Mouse (Mus musculus) neural tube, embryonic 14.5 days (tissue): Measurements from ENCODE around the gene Tbc1d4. TPM values are rescaled to one million over a fixed set of nuclear protein-coding genes. Genes with fewer than 3 reads are reported as not detected.

Experiments
- ATAC-seq: fragments of 200-750 bp; cut with Nextera tagmentation; 2 replicates; pipeline ENCODE4 v1.8.0; 2017; ENCODE audit warnings: low read depth, mild to moderate bottlenecking, moderate TSS enrichment, moderate library complexity
- H3K27ac ChIP-seq: fragments of 300-500 bp; sonication (generic); 2 replicates; pipeline ENCODE4 v1.5.1; 2014; ENCODE audit warnings: low read depth, mild to moderate bottlenecking, control low read depth, low read length, moderate library complexity, mixed read lengths
- H3K27me3 ChIP-seq: fragments of 300-500 bp; sonication (generic); 2 replicates; pipeline ENCODE4 v1.6.1; 2014; ENCODE audit warnings: low read length; ENCODE audit not compliant: control insufficient read depth, insufficient read depth
- H3K36me3 ChIP-seq: fragments of 300-500 bp; sonication (generic); 2 replicates; pipeline ENCODE4 v1.6.1; 2014; ENCODE audit warnings: low read length, mixed read lengths; ENCODE audit not compliant: control insufficient read depth, insufficient read depth
- H3K4me1 ChIP-seq: fragments of 300-500 bp; sonication (generic); 2 replicates; pipeline ENCODE4 v1.6.1; 2014; ENCODE audit warnings: low read length; ENCODE audit not compliant: control insufficient read depth, insufficient read depth
- H3K4me2 ChIP-seq: fragments of 300-500 bp; sonication (generic); 2 replicates; pipeline ENCODE4 v1.6.1; 2014; ENCODE audit warnings: mild to moderate bottlenecking, low read depth, low read length, control low read depth
- H3K4me3 ChIP-seq: fragments of 300-500 bp; sonication (generic); 2 replicates; pipeline ENCODE4 v1.5.1; 2014; ENCODE audit warnings: low read depth, low read length, control low read depth, mixed read lengths
- H3K9ac ChIP-seq: fragments of 300-500 bp; sonication (generic); replicated peaks from 2 replicates; pipeline ENCODE4 v1.6.1; 2014; ENCODE audit warnings: low read depth, mild to moderate bottlenecking, control low read depth, low read length, mixed read lengths
- H3K9me3 ChIP-seq: fragments of 300-500 bp; sonication (generic); 2 replicates; pipeline ENCODE4 v1.6.1; 2016; ENCODE audit warnings: low read length; ENCODE audit not compliant: control insufficient read depth
- WGBS: fragments of 180-500 bp; shearing (Covaris S2); extraction: QIAGEN DNeasy Blood & Tissue Kit; methylation state at CpG from one replicate; pipeline ENCODE4 v1.1.7; 2014; 5-methylcytosine and 5-hydroxymethylcytosine counted together
- polyA plus RNA-seq: library from polyadenylated mRNA; unstranded; fragments of >200 nt; fragmentation: Nextera tagmentation; extraction: Ambion mirVana; gene quantifications from 2 replicates; pipeline ENCODE4 v1.2.1, GENCODE M21; 2014

Gene Tbc1d4
- polyA plus RNA-seq, 1 experiment from 2014 or later = 5.3 TPM

GRCm38 (mm10) chr14:101637381-101637780, 28.4 kb upstream of the Tbc1d4 start:
- H3K4me1 ChIP-seq = peaks cover 8% of the 10 kb centered on the region; the same call in 1 of the 2 replicates
- no peaks in the 10 kb centered on the region for H3K27me3 ChIP-seq
- H3K36me3 ChIP-seq = peaks cover 15% of the 10 kb centered on the region; the same call in 1 of the 2 replicates
- no peak overlapping the region for H3K4me2 ChIP-seq
- no peaks in the 10 kb centered on the region for H3K9me3 ChIP-seq
- WGBS = 94% methylated on average over 6 of the region's 6 CpGs
- no peak overlapping the region for H3K27ac ChIP-seq
- H3K9ac ChIP-seq = no peak overlapping the region
- ATAC-seq = no peak
- H3K4me3 ChIP-seq = no peak overlapping the region

- Histone ChIP-seq H3K4me3 (no peak overlapping the region), H3K36me3 (peaks cover 17% of the 10 kb centered on the region; the same call in 1 of the 2 replicates), H3K9ac (no peak overlapping the region), H3K27ac (no peak overlapping the region), H3K27me3 (no peaks in the 10 kb centered on the region), H3K4me1 (peaks cover 8% of the 10 kb centered on the region; the same call in 1 of the 2 replicates), H3K9me3 (no peaks in the 10 kb centered on the region), H3K4me2 (no peak overlapping the region)
- no peak for ATAC-seq
- 96% methylated on average over 1 of the region's 1 CpGs for WGBS
These were observed 26.8 kb upstream of the Tbc1d4 start for GRCm38 (mm10) chr14:101635765-101636164.

- Histone ChIP-seq H3K9ac (no peak overlapping the region), H3K4me1 (no peaks in the 10 kb centered on the region), H3K9me3 (no peaks in the 10 kb centered on the region), H3K27me3 (no peaks in the 10 kb centered on the region), H3K4me2 (no peak overlapping the region), H3K4me3 (no peak overlapping the region), H3K36me3 (peaks cover 17% of the 10 kb centered on the region; the same call in 1 of the 2 replicates), H3K27ac (no peak overlapping the region)
- 90% methylated on average over 2 of the region's 2 CpGs for WGBS
- no peak for ATAC-seq
These were observed 21.6 kb upstream of the Tbc1d4 start for GRCm38 (mm10) chr14:101630548-101630947.

- no peaks in the 10 kb centered on the region for H3K36me3 ChIP-seq
- no peak overlapping the region for H3K4me2 ChIP-seq
- H3K4me3 ChIP-seq = no peak overlapping the region
- no peaks in the 10 kb centered on the region for H3K9me3 ChIP-seq
- H3K9ac ChIP-seq = no peak overlapping the region
- H3K27ac ChIP-seq = no peak overlapping the region
- no peaks in the 10 kb centered on the region for H3K27me3 ChIP-seq
- H3K4me1 ChIP-seq = no peaks in the 10 kb centered on the region
- WGBS = 95% methylated on average over 5 of the region's 5 CpGs
- no peak for ATAC-seq
These were observed 8.7 kb upstream of the Tbc1d4 start for GRCm38 (mm10) chr14:101617680-101618079.

GRCm38 (mm10) chr14:101616178-101616577, 7.2 kb upstream of the Tbc1d4 start:
- Histone ChIP-seq H3K4me2 (no peak overlapping the region), H3K27me3 (no peaks in the 10 kb centered on the region), H3K9ac (no peak overlapping the region), H3K4me1 (no peaks in the 10 kb centered on the region), H3K36me3 (no peaks in the 10 kb centered on the region), H3K4me3 (no peak overlapping the region), H3K27ac (no peak overlapping the region), H3K9me3 (no peaks in the 10 kb centered on the region)
- 86% methylated on average over 9 of the region's 9 CpGs for WGBS
- no peak for ATAC-seq

GRCm38 (mm10) chr14:101613206-101613605, 4.2 kb upstream of the Tbc1d4 start:
- Histone ChIP-seq H3K4me3 (no peak overlapping the region), H3K9ac (no peak overlapping the region), H3K36me3 (no peaks in the 10 kb centered on the region), H3K4me2 (no peak overlapping the region), H3K4me1 (no peaks in the 10 kb centered on the region), H3K27me3 (no peaks in the 10 kb centered on the region), H3K9me3 (no peaks in the 10 kb centered on the region), H3K27ac (no peak overlapping the region)
- no peak for ATAC-seq
- 70% methylated on average over 1 of the region's 1 CpGs for whole genome bisulfite sequencing

- Histone ChIP-seq H3K9me3 (no peaks in the 10 kb centered on the region), H3K4me1 (no peaks in the 10 kb centered on the region), H3K27ac (no peak overlapping the region), H3K4me2 (no peak overlapping the region), H3K36me3 (no peaks in the 10 kb centered on the region), H3K4me3 (no peak overlapping the region), H3K27me3 (no peaks in the 10 kb centered on the region), H3K9ac (no peak overlapping the region)
- ATAC-seq = no peak
- WGBS = 85% methylated on average over 10 of the region's 10 CpGs
These were observed 1.7 kb upstream of the Tbc1d4 start for GRCm38 (mm10) chr14:101610701-101611100.

- peak; percentile 62 for ATAC-seq
- Histone ChIP-seq H3K4me3 (peak overlapping the region; percentile 88), H3K9ac (peak overlapping the region; percentile 86), H3K27ac (peak overlapping the region; percentile 28; the same call in 1 of the 2 replicates), H3K9me3 (no peaks in the 10 kb centered on the region), H3K36me3 (no peaks in the 10 kb centered on the region), H3K4me1 (no peaks in the 10 kb centered on the region), H3K27me3 (no peaks in the 10 kb centered on the region), H3K4me2 (peak overlapping the region; percentile 98)
- under 1% methylated on average over 59 of the region's 62 CpGs for WGBS
These were observed 1.1 kb downstream of the Tbc1d4 start for GRCm38 (mm10) chr14:101607631-101608518.

- no peaks in the 10 kb centered on the region for H3K4me1 ChIP-seq
- no peaks in the 10 kb centered on the region for H3K27me3 ChIP-seq
- H3K9me3 ChIP-seq = no peaks in the 10 kb centered on the region
- H3K36me3 ChIP-seq = no peaks in the 10 kb centered on the region
- WGBS = 70% methylated on average over 2 of the region's 2 CpGs
- no peak overlapping the region for H3K4me2 ChIP-seq
- no peak for ATAC-seq
- no peak overlapping the region for H3K9ac ChIP-seq
- H3K27ac ChIP-seq = no peak overlapping the region
- no peak overlapping the region for H3K4me3 ChIP-seq
These were observed 3.1 kb downstream of the Tbc1d4 start for GRCm38 (mm10) chr14:101605843-101606242.
